Mouse (Mus musculus) kidney, adult 2 months (tissue): Measurements from ENCODE around the gene Sult1b1.
"Not testable (repeated sequence)": the region's sequence is repeated elsewhere in the genome, so short reads cannot be mapped to it uniquely, and the experiment has no call there.

Experiments used
- CTCF ChIP-seq: fragments of 200-500 bp; conservative IDR thresholded peaks from 2 replicates; pipeline ENCODE4 v1.5.1; 2011; ENCODE audit warnings: low read depth, mild to moderate bottlenecking, control low read depth, low read length, moderate library complexity, mixed read lengths; ENCODE audit not compliant: insufficient read depth, insufficient read length
- POLR2A ChIP-seq: fragments of 200-500 bp; IDR thresholded peaks from one replicate; pipeline ENCODE4 v1.6.1; 2011; ENCODE audit warnings: low read depth, low read length, control low read depth

- not testable (repeated sequence) for TF ChIP-seq POLR2A, CTCF
Measured at GRCm38 (mm10) chr5:87486706-87487105, 51.3 kb downstream of the Sult1b1 start, which contains the start of gene Gm43638.
